Mouse (Mus musculus): ENCODE data around the gene Pilra. TPM values are rescaled to one million over a fixed set of nuclear protein-coding genes. Genes with fewer than 3 reads are reported as not detected.

The Pilra gene
- polyA plus RNA-seq, 1 experiment from 2014 or later = 3.8 TPM

GRCm38 (mm10) chr5:137822602-137823001 lies 13.5 kb downstream of the Pilra start:
- Histone ChIP-seq H3K4me1 (ENCODE audit: control insufficient read depth in 2 of 2, insufficient read depth in 2 of 2, low read length in 2 of 2) (no peaks in the 10 kb centered on the region), H3K9ac (ENCODE audit: low read length) (no peak overlapping the region), H3K4me3 (ENCODE audit: control insufficient read depth in 1 of 2, insufficient read depth in 1 of 2, low read depth in 1 of 2, low read length in 2 of 2) (no peak overlapping the region), H3K4me2 (ENCODE audit: low read length) (no peak overlapping the region), H3K9me3 (ENCODE audit: control insufficient read depth, low read length) (no peaks in the 10 kb centered on the region), H3K36me3 (ENCODE audit: control insufficient read depth, insufficient read depth, low read length) (no peaks in the 10 kb centered on the region), H3K27ac (replicated peaks in 1 of 2; ENCODE audit: control insufficient read depth in 1 of 2, insufficient read depth in 1 of 2, low read depth in 2 of 2, low read length in 2 of 2) (no peak overlapping the region), H3K27me3 (ENCODE audit: control insufficient read depth, insufficient read depth, low read length) (no peaks in the 10 kb centered on the region)
- 36% methylated on average over 1 of the region's 1 CpGs for whole genome bisulfite sequencing
- ATAC-seq (ENCODE audit: insufficient number of reproducible peaks, insufficient read depth, low FRiP score, low read depth) = no peak

DNA sequence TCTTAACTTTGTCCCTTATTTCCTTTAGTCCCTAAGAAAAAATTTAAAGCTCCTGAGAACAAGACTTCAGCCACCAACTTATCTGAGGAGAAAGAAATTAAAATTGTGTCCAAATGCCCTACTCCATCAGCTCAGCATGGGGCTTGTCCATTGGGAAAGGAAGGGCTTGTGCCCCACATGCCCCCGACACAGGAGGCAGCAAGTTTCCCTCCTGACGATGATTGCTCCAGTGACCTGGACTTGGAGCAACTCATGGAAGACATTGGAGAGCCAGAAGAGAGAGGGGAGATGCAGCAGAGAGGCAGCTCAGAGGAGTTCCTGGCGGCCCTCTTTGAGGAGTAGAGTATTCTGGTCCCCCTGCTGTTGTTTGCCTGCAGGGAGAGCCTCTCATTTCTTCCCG lies 14.0 kb downstream of the Pilra start:
- Histone ChIP-seq H3K27me3 (ENCODE audit: control insufficient read depth, insufficient read depth, low read length) (no peaks in the 10 kb centered on the region), H3K4me1 (ENCODE audit: control insufficient read depth in 2 of 2, insufficient read depth in 2 of 2, low read length in 2 of 2) (no peaks in the 10 kb centered on the region), H3K4me2 (ENCODE audit: low read length) (no peak overlapping the region), H3K36me3 (ENCODE audit: control insufficient read depth, insufficient read depth, low read length) (no peaks in the 10 kb centered on the region), H3K9me3 (ENCODE audit: control insufficient read depth, low read length) (no peaks in the 10 kb centered on the region), H3K4me3 (ENCODE audit: control insufficient read depth in 1 of 2, insufficient read depth in 1 of 2, low read depth in 1 of 2, low read length in 2 of 2) (no peak overlapping the region), H3K9ac (ENCODE audit: low read length) (no peak overlapping the region), H3K27ac (replicated peaks in 1 of 2; ENCODE audit: control insufficient read depth in 1 of 2, insufficient read depth in 1 of 2, low read depth in 2 of 2, low read length in 2 of 2) (no peak overlapping the region)
- ATAC-seq (ENCODE audit: insufficient number of reproducible peaks, insufficient read depth, low FRiP score, low read depth) = no peak
- WGBS = 65% methylated on average over 4 of the region's 4 CpGs

DNA sequence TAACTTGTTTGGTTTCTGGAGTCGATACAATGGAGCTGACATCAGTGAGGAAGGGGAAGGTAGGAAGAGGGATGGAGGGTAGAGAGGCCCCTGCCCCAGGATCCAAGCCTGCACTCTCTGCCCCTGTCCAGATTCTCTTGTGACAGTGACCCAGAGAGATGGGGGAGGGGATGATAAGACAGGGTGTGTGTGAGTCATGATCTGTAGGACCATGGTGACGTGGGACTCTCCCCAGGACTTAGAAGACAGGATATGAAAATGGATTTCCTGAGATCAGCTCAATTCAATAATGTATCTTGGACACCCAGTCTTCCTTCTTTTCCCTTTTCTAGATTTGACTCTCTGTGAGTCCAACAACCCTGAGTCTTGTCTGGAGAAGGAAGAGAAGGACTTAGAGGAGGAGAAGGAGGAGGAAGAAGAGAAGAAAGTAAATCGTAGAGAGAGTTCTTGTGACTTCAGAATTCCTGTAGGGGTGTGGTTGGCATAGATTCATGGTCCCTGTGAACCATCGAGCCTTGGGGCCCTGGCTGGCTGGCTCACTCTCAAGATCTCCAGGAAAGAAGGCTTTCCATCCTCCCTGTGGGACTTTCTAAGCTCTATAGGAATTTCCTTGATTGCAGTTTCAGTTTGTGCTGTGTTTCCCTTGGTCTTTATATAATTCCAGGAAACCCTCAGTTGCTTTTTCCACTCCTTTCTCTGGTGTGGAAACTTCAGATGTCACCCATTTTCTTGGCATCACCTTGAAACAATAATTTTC lies 18.4 kb downstream of the Pilra start:
- 49% methylated on average over 4 of the region's 4 CpGs for WGBS
- H3K36me3 ChIP-seq (ENCODE audit: control insufficient read depth, insufficient read depth, low read length) = no peaks in the 10 kb centered on the region
- H3K4me1 ChIP-seq (ENCODE audit: control insufficient read depth in 2 of 2, insufficient read depth in 2 of 2, low read length in 2 of 2) = no peaks in the 10 kb centered on the region
- no peak; the same call in 1 of the 2 replicates for ATAC-seq (ENCODE audit: insufficient number of reproducible peaks, insufficient read depth, low FRiP score, low read depth)
- H3K9me3 ChIP-seq (ENCODE audit: control insufficient read depth, low read length) = no peaks in the 10 kb centered on the region
- no peak overlapping the region for H3K9ac ChIP-seq (ENCODE audit: low read length)
- no peak overlapping the region for H3K4me3 ChIP-seq (ENCODE audit: control insufficient read depth in 1 of 2, insufficient read depth in 1 of 2, low read depth in 1 of 2, low read length in 2 of 2)
- no peak overlapping the region for H3K4me2 ChIP-seq (ENCODE audit: low read length)
- H3K27me3 ChIP-seq (ENCODE audit: control insufficient read depth, insufficient read depth, low read length) = no peaks in the 10 kb centered on the region
- H3K27ac ChIP-seq (replicated peaks in 1 of 2; ENCODE audit: control insufficient read depth in 1 of 2, insufficient read depth in 1 of 2, low read depth in 2 of 2, low read length in 2 of 2) = peak overlapping the region; percentile 54 to 60; a peak in 3 of 4 replicates

GRCm38 (mm10) chr5:137808316-137808715 lies 27.8 kb downstream of the Pilra start:
- WGBS = 80% methylated on average over 5 of the region's 5 CpGs
- Histone ChIP-seq H3K27ac (replicated peaks in 1 of 2; ENCODE audit: control insufficient read depth in 1 of 2, insufficient read depth in 1 of 2, low read depth in 2 of 2, low read length in 2 of 2) (no peak overlapping the region), H3K9me3 (ENCODE audit: control insufficient read depth, low read length) (no peaks in the 10 kb centered on the region), H3K9ac (ENCODE audit: low read length) (no peak overlapping the region), H3K4me1 (ENCODE audit: control insufficient read depth in 2 of 2, insufficient read depth in 2 of 2, low read length in 2 of 2) (no peaks in the 10 kb centered on the region), H3K4me3 (ENCODE audit: control insufficient read depth in 1 of 2, insufficient read depth in 1 of 2, low read depth in 1 of 2, low read length in 2 of 2) (no peak overlapping the region), H3K36me3 (ENCODE audit: control insufficient read depth, insufficient read depth, low read length) (no peaks in the 10 kb centered on the region), H3K27me3 (ENCODE audit: control insufficient read depth, insufficient read depth, low read length) (no peaks in the 10 kb centered on the region), H3K4me2 (ENCODE audit: low read length) (no peak overlapping the region)
- ATAC-seq (ENCODE audit: insufficient number of reproducible peaks, insufficient read depth, low FRiP score, low read depth) = no peak

- WGBS = 71% methylated on average over 1 of the region's 1 CpGs
- H3K27ac ChIP-seq (replicated peaks in 1 of 2; ENCODE audit: control insufficient read depth in 1 of 2, insufficient read depth in 1 of 2, low read depth in 2 of 2, low read length in 2 of 2) = no peak overlapping the region
- no peak for ATAC-seq (ENCODE audit: insufficient number of reproducible peaks, insufficient read depth, low FRiP score, low read depth)
- H3K27me3 ChIP-seq (ENCODE audit: control insufficient read depth, insufficient read depth, low read length) = no peaks in the 10 kb centered on the region
- H3K9ac ChIP-seq (ENCODE audit: low read length) = no peak overlapping the region
- no peak overlapping the region for H3K4me3 ChIP-seq (ENCODE audit: control insufficient read depth in 1 of 2, insufficient read depth in 1 of 2, low read depth in 1 of 2, low read length in 2 of 2)
- no peak overlapping the region for H3K4me2 ChIP-seq (ENCODE audit: low read length)
- H3K4me1 ChIP-seq (ENCODE audit: control insufficient read depth in 2 of 2, insufficient read depth in 2 of 2, low read length in 2 of 2) = no peaks in the 10 kb centered on the region
- H3K9me3 ChIP-seq (ENCODE audit: control insufficient read depth, low read length) = no peaks in the 10 kb centered on the region
- H3K36me3 ChIP-seq (ENCODE audit: control insufficient read depth, insufficient read depth, low read length) = no peaks in the 10 kb centered on the region
These were observed 29.9 kb downstream of the Pilra start for GRCm38 (mm10) chr5:137806158-137806557.

DNA sequence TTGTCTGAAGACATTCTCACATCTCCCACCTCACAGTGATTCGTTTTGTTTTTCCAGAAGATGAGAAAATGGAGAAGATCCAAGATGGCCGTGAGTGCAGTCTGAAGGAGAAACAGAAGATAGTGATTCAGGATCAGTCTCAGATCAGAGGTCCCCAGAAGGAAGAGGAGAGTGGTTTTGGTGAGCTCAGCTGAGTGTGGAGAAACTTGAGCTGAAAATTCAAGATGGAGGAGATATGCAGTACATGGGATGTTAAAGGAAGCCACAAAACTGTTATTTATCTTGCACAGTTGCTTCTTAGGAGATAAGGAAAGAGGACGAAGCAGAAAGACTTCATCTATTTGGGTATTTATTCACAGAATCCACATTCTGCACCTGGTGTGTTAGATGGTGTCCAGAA lies 35.2 kb downstream of the Pilra start:
- Histone ChIP-seq H3K4me3 (ENCODE audit: control insufficient read depth in 1 of 2, insufficient read depth in 1 of 2, low read depth in 1 of 2, low read length in 2 of 2) (no peak overlapping the region), H3K9ac (ENCODE audit: low read length) (no peak overlapping the region), H3K27ac (replicated peaks in 1 of 2; ENCODE audit: control insufficient read depth in 1 of 2, insufficient read depth in 1 of 2, low read depth in 2 of 2, low read length in 2 of 2) (no peak overlapping the region), H3K36me3 (ENCODE audit: control insufficient read depth, insufficient read depth, low read length) (no peaks in the 10 kb centered on the region), H3K9me3 (ENCODE audit: control insufficient read depth, low read length) (no peaks in the 10 kb centered on the region), H3K4me2 (ENCODE audit: low read length) (no peak overlapping the region), H3K27me3 (ENCODE audit: control insufficient read depth, insufficient read depth, low read length) (no peaks in the 10 kb centered on the region), H3K4me1 (ENCODE audit: control insufficient read depth in 2 of 2, insufficient read depth in 2 of 2, low read length in 2 of 2) (peaks cover 0 to 2% of the 10 kb centered on the region in 2 experiments; a peak in 2 of 4 replicates)
- ATAC-seq (ENCODE audit: insufficient number of reproducible peaks, insufficient read depth, low FRiP score, low read depth) = no peak
- 57% methylated on average over 3 of the region's 3 CpGs for WGBS

DNA sequence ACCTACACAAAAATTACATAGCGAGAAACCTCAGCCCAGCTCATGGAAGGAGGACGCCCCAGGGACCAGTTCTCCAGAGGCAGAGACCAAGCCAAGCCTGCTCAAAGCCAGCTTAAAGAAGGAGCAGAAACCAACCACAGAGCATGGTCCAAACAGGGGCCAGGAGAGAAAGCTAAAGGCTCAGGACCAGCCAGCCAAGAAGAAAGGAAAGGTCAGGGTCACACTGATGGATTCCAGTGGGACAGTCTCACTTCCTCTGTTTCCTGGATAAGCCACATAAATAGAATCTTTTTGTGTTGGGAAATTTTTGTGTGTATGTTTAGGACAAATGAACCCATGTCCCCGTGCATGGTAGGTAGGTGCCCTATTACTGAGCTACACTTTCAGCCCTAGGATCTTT lies 39.5 kb downstream of the Pilra start:
- Histone ChIP-seq H3K27ac (replicated peaks in 1 of 2; ENCODE audit: control insufficient read depth in 1 of 2, insufficient read depth in 1 of 2, low read depth in 2 of 2, low read length in 2 of 2) (no peak overlapping the region), H3K36me3 (ENCODE audit: control insufficient read depth, insufficient read depth, low read length) (no peaks in the 10 kb centered on the region), H3K9me3 (ENCODE audit: control insufficient read depth, low read length) (no peaks in the 10 kb centered on the region), H3K4me3 (ENCODE audit: control insufficient read depth in 1 of 2, insufficient read depth in 1 of 2, low read depth in 1 of 2, low read length in 2 of 2) (no peak overlapping the region), H3K4me1 (ENCODE audit: control insufficient read depth in 2 of 2, insufficient read depth in 2 of 2, low read length in 2 of 2) (peaks cover 0 to 2% of the 10 kb centered on the region in 2 experiments; a peak in 2 of 4 replicates), H3K4me2 (ENCODE audit: low read length) (no peak overlapping the region), H3K27me3 (ENCODE audit: control insufficient read depth, insufficient read depth, low read length) (no peaks in the 10 kb centered on the region), H3K9ac (ENCODE audit: low read length) (no peak overlapping the region)
- 74% methylated on average over 3 of the region's 3 CpGs for WGBS
- ATAC-seq (ENCODE audit: insufficient number of reproducible peaks, insufficient read depth, low FRiP score, low read depth) = no peak

DNA sequence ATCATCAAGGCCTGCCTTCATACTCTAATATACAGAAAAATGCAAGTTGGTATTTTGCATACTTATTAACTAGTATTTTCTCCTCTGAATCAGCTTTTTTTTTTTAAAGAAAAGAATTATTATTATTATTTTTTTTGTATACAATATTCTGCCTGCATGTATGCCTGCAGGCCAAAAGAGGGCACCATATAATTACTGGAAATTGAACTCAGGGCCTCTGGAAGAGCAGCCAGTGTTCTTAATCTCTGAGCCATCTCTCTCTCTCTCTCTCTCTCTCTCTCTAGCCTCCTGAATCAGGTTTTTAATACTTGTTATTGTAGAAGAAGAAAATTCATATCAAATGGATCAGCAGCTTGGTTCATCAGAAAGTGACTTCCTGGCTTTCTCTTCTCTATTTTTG lies 44.5 kb downstream of the Pilra start:
- ATAC-seq (ENCODE audit: insufficient number of reproducible peaks, insufficient read depth, low FRiP score, low read depth) = no peak
- H3K4me3 ChIP-seq (ENCODE audit: control insufficient read depth in 1 of 2, insufficient read depth in 1 of 2, low read depth in 1 of 2, low read length in 2 of 2) = no peak overlapping the region

More for the DNA sequence above, 44.5 kb downstream of the Pilra start:
- H3K9ac ChIP-seq (ENCODE audit: low read length) = no peak overlapping the region
- H3K4me2 ChIP-seq (ENCODE audit: low read length) = no peak overlapping the region
- no peaks in the 10 kb centered on the region for H3K36me3 ChIP-seq (ENCODE audit: control insufficient read depth, insufficient read depth, low read length)
- H3K9me3 ChIP-seq (ENCODE audit: control insufficient read depth, low read length) = no peaks in the 10 kb centered on the region
- H3K27me3 ChIP-seq (ENCODE audit: control insufficient read depth, insufficient read depth, low read length) = no peaks in the 10 kb centered on the region
- no peak overlapping the region for H3K27ac ChIP-seq (replicated peaks in 1 of 2; ENCODE audit: control insufficient read depth in 1 of 2, insufficient read depth in 1 of 2, low read depth in 2 of 2, low read length in 2 of 2)
- peaks cover 3 to 8% of the 10 kb centered on the region in 2 experiments for H3K4me1 ChIP-seq (ENCODE audit: control insufficient read depth in 2 of 2, insufficient read depth in 2 of 2, low read length in 2 of 2)

Data from heart, embryonic 14.5 days (tissue).